ENCODE assay signal across 17 mouse cellular contexts in the genomic region with DNA sequence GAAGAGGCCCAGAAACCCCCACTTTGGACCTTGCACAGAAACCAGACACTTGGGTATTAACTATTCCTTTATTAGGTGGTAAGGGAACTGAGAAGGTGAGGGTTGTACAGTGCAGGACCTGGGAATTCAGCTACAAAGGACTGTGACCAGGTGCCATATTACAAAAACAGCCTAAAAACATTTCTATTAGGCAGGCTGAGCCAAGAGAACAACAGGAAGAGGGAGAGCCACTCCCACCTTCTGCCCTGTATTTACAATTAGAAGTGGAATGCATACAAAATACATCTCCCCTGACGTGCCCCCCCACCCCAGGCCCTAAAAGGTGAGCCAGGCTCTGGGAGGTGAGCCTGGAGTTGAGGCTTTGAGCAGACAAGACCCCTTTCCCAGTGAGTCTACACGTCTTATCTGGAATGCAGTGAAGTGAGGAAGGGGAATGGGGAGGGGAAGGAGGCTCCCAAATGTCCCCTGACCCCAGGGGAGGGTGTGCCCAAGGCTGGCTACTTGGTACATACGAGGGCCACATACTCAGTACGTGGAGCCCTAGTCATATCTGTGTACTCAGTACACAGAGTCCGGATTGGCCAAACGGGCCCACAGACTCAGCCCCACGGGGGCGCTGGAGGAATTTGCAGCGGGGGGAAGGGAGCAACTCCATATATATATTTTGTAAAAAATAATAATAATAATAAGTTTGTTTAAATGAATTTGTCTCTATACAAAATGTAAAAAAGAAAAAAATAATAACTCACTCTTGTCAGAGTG. TPM values are rescaled to one million over a fixed set of nuclear protein-coding genes. Genes with fewer than 3 reads are reported as not detected.
DNase-seq lines count a peak whose midpoint lies in the region; ATAC-seq and TF ChIP-seq lines count a peak whose summit lies in the region.
"Had no signal": no experiment of that assay in that cellular context is flagged by ENCODE, and none has a peak within 500 bp of the region (broad histone marks: within the 10 kb centered on the region; RNA-seq: fewer than 3 reads in every experiment).

No protein-coding gene starts in this region.

- H3K27ac ChIP-seq in layer of hippocampus, adult 2 months: peak overlapping the region; percentile 18; the same call in 1 of the 2 replicates
- H3K27ac ChIP-seq in liver, embryonic 16.5 days (ENCODE audit: low read length): no peak overlapping the region
- no peak overlapping the region for H3K27ac ChIP-seq in liver, embryonic 11.5 days (ENCODE audit: low read depth, low read length)
- peak overlapping the region; percentile 65 for H3K27ac ChIP-seq in brown adipose tissue, adult 24 weeks (replicated peaks; ENCODE audit: low read depth, low read length)
- H3K27ac ChIP-seq in stomach, embryonic 15.5 days: no peak overlapping the region
- H3K27ac ChIP-seq: embryonic facial prominence, embryonic 13.5 days; forebrain, embryonic 12.5 days; heart, embryonic 15.5 days; hindbrain, embryonic 15.5 days had no signal

- H3K27me3 ChIP-seq in liver, embryonic 16.5 days (ENCODE audit: control insufficient read depth, insufficient read depth, low read depth, low read length): no peaks in the 10 kb centered on the region
- no peaks in the 10 kb centered on the region for H3K27me3 ChIP-seq in liver, embryonic 11.5 days (replicated peaks; ENCODE audit: control insufficient read depth, insufficient read depth, low read length)
- H3K27me3 ChIP-seq in stomach, embryonic 15.5 days (replicated peaks): no peaks in the 10 kb centered on the region
- H3K27me3 ChIP-seq: embryonic facial prominence, embryonic 13.5 days; heart, embryonic 15.5 days; hindbrain, embryonic 15.5 days had no signal

- no peak overlapping the region for H3K4me3 ChIP-seq in layer of hippocampus, adult 2 months
- H3K4me3 ChIP-seq in liver, embryonic 16.5 days (ENCODE audit: low read depth, low read length): no peak overlapping the region
- H3K4me3 ChIP-seq in liver, embryonic 11.5 days (ENCODE audit: low read depth, low read length): no peak overlapping the region
- no peak overlapping the region for H3K4me3 ChIP-seq in brown adipose tissue, adult 24 weeks (ENCODE audit: insufficient read depth, low read depth, low read length)
- H3K4me3 ChIP-seq in stomach, embryonic 15.5 days (replicated peaks): no peak overlapping the region
- H3K4me3 ChIP-seq: embryonic facial prominence, embryonic 13.5 days; forebrain, embryonic 12.5 days; heart, embryonic 15.5 days; hindbrain, embryonic 15.5 days had no signal

- WGBS in liver, embryonic 16.5 days (ENCODE audit: insufficient replicate concordance): 56% methylated on average over 9 of the region's 9 CpGs
- 68% methylated on average over 9 of the region's 9 CpGs for WGBS in liver, embryonic 11.5 days
- 69% methylated on average over 9 of the region's 9 CpGs for WGBS in stomach, embryonic 15.5 days

- no peaks in the 10 kb centered on the region for H3K9me3 ChIP-seq in liver, embryonic 16.5 days (replicated peaks; ENCODE audit: control insufficient read depth, low read length)
- no peaks in the 10 kb centered on the region for H3K9me3 ChIP-seq in liver, embryonic 11.5 days (ENCODE audit: control insufficient read depth, low read length)
- no peaks in the 10 kb centered on the region for H3K9me3 ChIP-seq in stomach, embryonic 15.5 days
- H3K9me3 ChIP-seq: embryonic facial prominence, embryonic 13.5 days; forebrain, embryonic 12.5 days; heart, embryonic 15.5 days; hindbrain, embryonic 15.5 days had no signal

- peaks cover 43% of the 10 kb centered on the region for H3K4me1 ChIP-seq in liver, embryonic 16.5 days (ENCODE audit: control insufficient read depth, low read depth, low read length)
- H3K4me1 ChIP-seq in liver, embryonic 11.5 days (replicated peaks; ENCODE audit: control insufficient read depth, insufficient read depth, low read length): peaks cover 41% of the 10 kb centered on the region
- H3K4me1 ChIP-seq in brown adipose tissue, adult 24 weeks (ENCODE audit: control insufficient read depth, insufficient read depth, insufficient read length, low read length): peaks cover 46% of the 10 kb centered on the region
- peaks cover 35% of the 10 kb centered on the region for H3K4me1 ChIP-seq in stomach, embryonic 15.5 days

- H3K36me3 ChIP-seq in liver, embryonic 16.5 days (ENCODE audit: control insufficient read depth, insufficient read depth): no peaks in the 10 kb centered on the region
- no peaks in the 10 kb centered on the region; the same call in 1 of the 2 replicates for H3K36me3 ChIP-seq in liver, embryonic 11.5 days (ENCODE audit: control insufficient read depth, insufficient read depth, low read length)
- H3K36me3 ChIP-seq in stomach, embryonic 15.5 days: peaks cover 2% of the 10 kb centered on the region; the same call in 1 of the 2 replicates
- H3K36me3 ChIP-seq: hindbrain, embryonic 15.5 days had no signal

- H3K9ac ChIP-seq in liver, embryonic 16.5 days (ENCODE audit: low read depth, low read length): no peak overlapping the region
- no peak overlapping the region for H3K9ac ChIP-seq in liver, embryonic 11.5 days (ENCODE audit: low read depth, low read length)
- no peak overlapping the region for H3K9ac ChIP-seq in stomach, embryonic 15.5 days
- H3K9ac ChIP-seq: embryonic facial prominence, embryonic 13.5 days; forebrain, embryonic 12.5 days; heart, embryonic 15.5 days; hindbrain, embryonic 15.5 days had no signal

- TF ChIP-seq CTCF in layer of hippocampus, adult 2 months (conservative IDR thresholded peaks at IDR 0.05): no peak

- no peak overlapping the region for H3K4me2 ChIP-seq in liver, embryonic 16.5 days (ENCODE audit: low read depth, low read length)
- no peak overlapping the region for H3K4me2 ChIP-seq in liver, embryonic 11.5 days
- H3K4me2 ChIP-seq in stomach, embryonic 15.5 days: no peak overlapping the region
- H3K4me2 ChIP-seq: embryonic facial prominence, embryonic 13.5 days; forebrain, embryonic 12.5 days; heart, embryonic 11.5 days; heart, embryonic 15.5 days; hindbrain, embryonic 15.5 days had no signal

- peak; percentile 37 for ATAC-seq in liver, embryonic 16.5 days (ENCODE audit: low read depth)
- no peak for ATAC-seq in liver, embryonic 11.5 days (replicated peaks; ENCODE audit: low FRiP score)
- ATAC-seq in stomach, embryonic 15.5 days (ENCODE audit: insufficient read depth, low FRiP score, low read depth): peak; percentile 47; the same call in 1 of the 2 replicates
- ATAC-seq: forebrain, embryonic 16.5 days had no signal

- no peak for DNase-seq in layer of hippocampus, adult 2 months (ENCODE audit: low spot score in 2 of 2)
- DNase-seq in layer of hippocampus, postnatal 36 days: no peak
- no peak for DNase-seq in liver, embryonic 11.5 days (ENCODE audit: low spot score)
- no peak for DNase-seq in cerebellum, adult 9-11 months
- DNase-seq: adrenal gland, adult 8-10 months; cerebellum, adult 11 months; cerebellum, adult 9-10 months; cerebellum, postnatal 36 days had no signal

RNA-seq across cellular contexts. Expression of a gene that starts 45.7 kb away (rescaled TPM):
- total RNA-seq in layer of hippocampus, adult 2 months (2021): 1 to 10 TPM; 7.2 to 7.7 TPM
- 1 to 10 TPM; 7.0 to 8.2 TPM for total RNA-seq in layer of hippocampus, postnatal 36 days (2021)
- polyA plus RNA-seq in liver, embryonic 16.5 days (2015; fragmentation: Nextera tagmentation; extraction: Ambion mirVana): 0.42 and 0.73 TPM in 2 replicates
- polyA plus RNA-seq in liver, embryonic 11.5 days (2014; fragmentation: Nextera tagmentation; extraction: Ambion mirVana): 5.1 and 5.4 TPM in 2 replicates
- 4.3 and 7.4 TPM in 2 replicates for polyA plus RNA-seq in brown adipose tissue, adult 24 weeks (2012; ENCODE audit: insufficient read depth, insufficient read length, missing spikeins)
- 13.1 and 14.2 TPM in 2 replicates for polyA plus RNA-seq in stomach, embryonic 15.5 days (2015; fragmentation: Nextera tagmentation; extraction: Ambion mirVana)

Comparison
In these comparisons a context has a peak if more than half of its experiments do, and no peak if none do; other contexts are left out.
1. H3K27ac ChIP-seq: peak in layer of hippocampus, adult 2 months (single experiment) and brown adipose tissue, adult 24 weeks (single experiment); none in liver, embryonic 16.5 days (single experiment), liver, embryonic 11.5 days (single experiment) and stomach, embryonic 15.5 days (single experiment).